Mouse (Mus musculus): ENCODE measurements around the gene Mfn2. TPM values are rescaled to one million over a fixed set of nuclear protein-coding genes. Genes with fewer than 3 reads are reported as not detected.

Gene Mfn2
- polyA plus RNA-seq, 1 experiment = 25.6 TPM

- Histone ChIP-seq H3K4me1 (ENCODE audit: control insufficient read depth, insufficient read depth, low read length) (peaks cover 27% of the 10 kb centered on the region), H3K4me3 (ENCODE audit: insufficient read depth, low read length) (no peak overlapping the region), H3K27ac (ENCODE audit: insufficient read depth, low read depth, low read length) (peak overlapping the region; percentile 61)
- no peak for TF ChIP-seq CTCF (IDR thresholded peaks at IDR 0.05; ENCODE audit: low read depth, low read length)
- TF ChIP-seq POLR2A (IDR thresholded peaks at IDR 0.05; ENCODE audit: borderline replicate concordance, low read depth, low read length) = no peak
Measured at GRCm38 (mm10) chr4:147922341-147922740, 17.8 kb upstream of the Mfn2 start.

- TF ChIP-seq CTCF (IDR thresholded peaks at IDR 0.05; ENCODE audit: low read depth, low read length) (no peak), POLR2A (IDR thresholded peaks at IDR 0.05; ENCODE audit: borderline replicate concordance, low read depth, low read length) (no peak)
- Histone ChIP-seq H3K4me3 (ENCODE audit: insufficient read depth, low read length) (no peak overlapping the region), H3K27ac (ENCODE audit: insufficient read depth, low read depth, low read length) (no peak overlapping the region), H3K4me1 (ENCODE audit: control insufficient read depth, insufficient read depth, low read length) (peaks cover 18% of the 10 kb centered on the region)
Measured at GRCm38 (mm10) chr4:147920973-147921372, 16.5 kb upstream of the Mfn2 start.

GRCm38 (mm10) chr4:147918459-147919121 is 14.1 kb upstream of the Mfn2 start:
- Histone ChIP-seq H3K4me3 (ENCODE audit: insufficient read depth, low read length) (no peak overlapping the region), H3K27ac (ENCODE audit: insufficient read depth, low read depth, low read length) (no peak overlapping the region), H3K4me1 (ENCODE audit: control insufficient read depth, insufficient read depth, low read length) (peaks cover 18% of the 10 kb centered on the region)
- TF ChIP-seq POLR2A (IDR thresholded peaks at IDR 0.05; ENCODE audit: borderline replicate concordance, low read depth, low read length) (no peak), CTCF (IDR thresholded peaks at IDR 0.05; ENCODE audit: low read depth, low read length) (no peak)

GRCm38 (mm10) chr4:147909486-147909885 is 5.0 kb upstream of the Mfn2 start:
- no peak overlapping the region for H3K27ac ChIP-seq (ENCODE audit: insufficient read depth, low read depth, low read length)
- peaks cover 4% of the 10 kb centered on the region; the same call in 1 of the 2 replicates for H3K4me1 ChIP-seq (ENCODE audit: control insufficient read depth, insufficient read depth, low read length)
- no peak overlapping the region for H3K4me3 ChIP-seq (ENCODE audit: insufficient read depth, low read length)
- TF ChIP-seq POLR2A (IDR thresholded peaks at IDR 0.05; ENCODE audit: borderline replicate concordance, low read depth, low read length) (no peak), CTCF (IDR thresholded peaks at IDR 0.05; ENCODE audit: low read depth, low read length) (no peak)

GRCm38 (mm10) chr4:147906230-147906629 is 1.7 kb upstream of the Mfn2 start:
- no peak overlapping the region for H3K4me3 ChIP-seq (ENCODE audit: insufficient read depth, low read length)
- TF ChIP-seq CTCF (IDR thresholded peaks at IDR 0.05; ENCODE audit: low read depth, low read length) (no peak), POLR2A (IDR thresholded peaks at IDR 0.05; ENCODE audit: borderline replicate concordance, low read depth, low read length) (no peak)
- H3K4me1 ChIP-seq (ENCODE audit: control insufficient read depth, insufficient read depth, low read length) = peaks cover 11% of the 10 kb centered on the region
- H3K27ac ChIP-seq (ENCODE audit: insufficient read depth, low read depth, low read length) = no peak overlapping the region

- Histone ChIP-seq H3K4me3 (ENCODE audit: insufficient read depth, low read length) (peak overlapping the region; percentile 45), H3K4me1 (ENCODE audit: control insufficient read depth, insufficient read depth, low read length) (peaks cover 11% of the 10 kb centered on the region), H3K27ac (ENCODE audit: insufficient read depth, low read depth, low read length) (no peak overlapping the region)
- TF ChIP-seq CTCF (IDR thresholded peaks at IDR 0.05; ENCODE audit: low read depth, low read length) (no peak), POLR2A (IDR thresholded peaks at IDR 0.05; ENCODE audit: borderline replicate concordance, low read depth, low read length) (no peak)
Measured at GRCm38 (mm10) chr4:147905090-147905659, 671 bp upstream of the Mfn2 start.

- TF ChIP-seq POLR2A (IDR thresholded peaks at IDR 0.05; ENCODE audit: borderline replicate concordance, low read depth, low read length) (no peak), CTCF (IDR thresholded peaks at IDR 0.05; ENCODE audit: low read depth, low read length) (no peak)
- H3K27ac ChIP-seq (ENCODE audit: insufficient read depth, low read depth, low read length) = no peak overlapping the region
- H3K4me3 ChIP-seq (ENCODE audit: insufficient read depth, low read length) = peak overlapping the region; percentile 78
- H3K4me1 ChIP-seq (ENCODE audit: control insufficient read depth, insufficient read depth, low read length) = peaks cover 11% of the 10 kb centered on the region
Measured at GRCm38 (mm10) chr4:147903601-147904000, 903 bp downstream of the Mfn2 start.

GRCm38 (mm10) chr4:147902906-147903500 is 1.5 kb downstream of the Mfn2 start:
- Histone ChIP-seq H3K4me3 (ENCODE audit: insufficient read depth, low read length) (no peak overlapping the region), H3K4me1 (ENCODE audit: control insufficient read depth, insufficient read depth, low read length) (peaks cover 11% of the 10 kb centered on the region), H3K27ac (ENCODE audit: insufficient read depth, low read depth, low read length) (no peak overlapping the region)
- no peak for TF ChIP-seq POLR2A (IDR thresholded peaks at IDR 0.05; ENCODE audit: borderline replicate concordance, low read depth, low read length)
- no peak for TF ChIP-seq CTCF (IDR thresholded peaks at IDR 0.05; ENCODE audit: low read depth, low read length)

- Histone ChIP-seq H3K27ac (ENCODE audit: insufficient read depth, low read depth, low read length) (no peak overlapping the region), H3K4me3 (ENCODE audit: insufficient read depth, low read length) (no peak overlapping the region), H3K4me1 (ENCODE audit: control insufficient read depth, insufficient read depth, low read length) (peaks cover 19% of the 10 kb centered on the region)
- TF ChIP-seq CTCF (IDR thresholded peaks at IDR 0.05; ENCODE audit: low read depth, low read length) (no peak), POLR2A (IDR thresholded peaks at IDR 0.05; ENCODE audit: borderline replicate concordance, low read depth, low read length) (no peak)
Measured at GRCm38 (mm10) chr4:147900452-147900851, 4.1 kb downstream of the Mfn2 start.

GRCm38 (mm10) chr4:147897348-147897747 is 7.2 kb downstream of the Mfn2 start:
- TF ChIP-seq CTCF (IDR thresholded peaks at IDR 0.05; ENCODE audit: low read depth, low read length) = no peak
- TF ChIP-seq POLR2A (IDR thresholded peaks at IDR 0.05; ENCODE audit: borderline replicate concordance, low read depth, low read length) = no peak
- no peak overlapping the region for H3K4me3 ChIP-seq (ENCODE audit: insufficient read depth, low read length)
- H3K27ac ChIP-seq (ENCODE audit: insufficient read depth, low read depth, low read length) = no peak overlapping the region
- peaks cover 9% of the 10 kb centered on the region for H3K4me1 ChIP-seq (ENCODE audit: control insufficient read depth, insufficient read depth, low read length)
